Mouse (Mus musculus) liver, embryonic 16.5 days (tissue): ENCODE measurements at regions not wholly inside any gene's neighbourhood (a gene's known extent, or its start where the extent isn't known, plus 50 kb on each side); places are given as distances from the start of the nearest gene placed in this dataset.

Source experiments
- ATAC-seq: fragments of 200-750 bp; cut with Nextera tagmentation; 2 replicates; pipeline ENCODE4 v1.8.0; 2017; ENCODE audit warnings: low read depth, mild to moderate bottlenecking, moderate number of reproducible peaks, moderate library complexity
- H3K27ac ChIP-seq: fragments of 300-500 bp; sonication (generic); 2 replicates; pipeline ENCODE4 v1.5.1; 2014; ENCODE audit warnings: mild to moderate bottlenecking, low read length
- H3K27me3 ChIP-seq: fragments of 300-500 bp; sonication (generic); 2 replicates; pipeline ENCODE4 v1.6.1; 2014; ENCODE audit warnings: low read depth, low read length, mixed read lengths; ENCODE audit not compliant: control insufficient read depth, insufficient read depth
- H3K36me3 ChIP-seq: fragments of 300-500 bp; sonication (generic); 2 replicates; pipeline ENCODE4 v1.6.1; 2014; ENCODE audit warnings: mild to moderate bottlenecking; ENCODE audit not compliant: control insufficient read depth, insufficient read depth
- H3K4me1 ChIP-seq: fragments of 300-500 bp; sonication (generic); 2 replicates; pipeline ENCODE4 v1.6.1; 2014; ENCODE audit warnings: low read depth, low read length, mixed read lengths; ENCODE audit not compliant: control insufficient read depth
- H3K4me2 ChIP-seq: fragments of 300-500 bp; sonication (generic); 2 replicates; pipeline ENCODE4 v1.6.1; 2014; ENCODE audit warnings: low read depth, low read length, mixed read lengths
- H3K4me3 ChIP-seq: fragments of 300-500 bp; sonication (generic); 2 replicates; pipeline ENCODE4 v1.5.1; 2014; ENCODE audit warnings: low read depth, mild to moderate bottlenecking, low read length
- H3K9ac ChIP-seq: fragments of 300-500 bp; sonication (generic); 2 replicates; pipeline ENCODE4 v1.6.1; 2014; ENCODE audit warnings: low read depth, low read length
- H3K9me3 ChIP-seq: fragments of 300-500 bp; sonication (generic); replicated peaks from 2 replicates; pipeline ENCODE4 v1.6.1; 2016; ENCODE audit warnings: low read length; ENCODE audit not compliant: control insufficient read depth
- WGBS: fragments of 180-500 bp; shearing (Covaris S2); extraction: QIAGEN DNeasy Blood & Tissue Kit; methylation state at CpG from one replicate; pipeline ENCODE4 v1.1.7; 2014; ENCODE audit not compliant: insufficient replicate concordance; 5-methylcytosine and 5-hydroxymethylcytosine counted together

DNA sequence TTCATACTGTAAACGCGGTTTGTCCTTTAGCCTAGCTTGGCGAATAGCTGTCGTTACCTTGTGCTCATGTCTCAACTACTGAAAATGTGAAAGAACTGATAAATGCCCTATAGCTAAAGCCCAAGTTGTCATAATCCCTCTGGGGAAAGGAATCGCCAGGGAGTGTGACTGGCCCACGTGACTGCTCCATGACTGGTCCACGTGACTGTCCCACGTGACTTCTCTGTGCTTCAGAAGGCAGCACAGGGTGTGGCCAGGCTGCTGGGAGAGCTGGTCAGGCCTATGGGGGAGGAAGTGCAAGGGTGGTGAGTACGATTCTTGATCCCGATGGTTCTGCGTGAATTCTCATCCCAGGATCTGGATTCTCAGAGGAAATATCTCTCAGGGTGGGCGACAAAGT, 114.4 kb downstream of the Zfp326 start:
- Histone ChIP-seq H3K9me3 (no peaks in the 10 kb centered on the region), H3K27me3 (no peaks in the 10 kb centered on the region), H3K36me3 (no peaks in the 10 kb centered on the region), H3K4me3 (no peak overlapping the region), H3K4me1 (no peaks in the 10 kb centered on the region), H3K27ac (no peak overlapping the region), H3K9ac (no peak overlapping the region), H3K4me2 (no peak overlapping the region)
- WGBS, result 72% methylated on average over 12 of the region's 12 CpGs
- ATAC-seq, result no peak

DNA sequence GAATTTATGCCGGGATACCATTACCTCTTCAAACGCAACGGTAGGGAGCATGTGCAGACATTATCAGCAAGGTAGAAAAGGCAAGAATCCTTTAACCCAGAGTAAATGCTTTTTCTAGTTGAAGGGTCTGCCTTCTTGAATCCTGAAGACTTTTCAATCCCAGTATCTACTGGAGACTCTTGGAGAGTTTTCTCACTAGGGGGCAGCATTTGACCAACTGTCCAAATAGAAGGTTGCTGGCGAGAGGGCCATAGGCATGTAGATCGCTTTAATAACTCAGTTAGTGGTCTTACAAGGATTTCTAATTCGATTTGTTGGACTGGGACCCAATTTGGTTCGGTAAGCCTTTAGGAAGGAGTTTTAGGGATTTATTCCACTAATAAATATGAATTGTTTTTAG, 110.0 kb downstream of the Zfp326 start:
- Histone ChIP-seq H3K4me3 (no peak overlapping the region), H3K9me3 (no peaks in the 10 kb centered on the region), H3K27ac (no peak overlapping the region), H3K9ac (no peak overlapping the region), H3K4me1 (no peaks in the 10 kb centered on the region), H3K4me2 (no peak overlapping the region), H3K27me3 (no peaks in the 10 kb centered on the region), H3K36me3 (no peaks in the 10 kb centered on the region)
- no peak for ATAC-seq
- 37% methylated on average over 7 of the region's 7 CpGs for WGBS

DNA sequence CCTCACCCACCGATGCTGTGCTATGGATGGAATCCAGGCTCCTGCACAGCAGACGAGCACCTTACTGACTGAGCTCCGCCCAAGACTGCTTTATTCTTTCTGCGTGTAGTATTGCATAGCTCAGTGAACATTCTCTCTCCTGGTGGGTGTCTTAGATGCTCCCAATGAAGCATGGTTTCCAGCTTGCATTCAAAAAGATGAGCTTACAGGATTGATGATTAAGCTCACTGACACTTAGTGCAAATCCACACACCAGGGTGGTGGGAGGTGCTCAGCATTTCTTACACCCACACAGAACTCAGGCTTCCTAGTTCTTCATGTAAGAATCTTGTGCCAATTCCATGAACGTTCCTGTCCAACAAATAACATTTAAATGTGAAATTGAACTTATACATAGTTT, 106.8 kb downstream of the Zfp326 start:
- no peak for ATAC-seq

DNA sequence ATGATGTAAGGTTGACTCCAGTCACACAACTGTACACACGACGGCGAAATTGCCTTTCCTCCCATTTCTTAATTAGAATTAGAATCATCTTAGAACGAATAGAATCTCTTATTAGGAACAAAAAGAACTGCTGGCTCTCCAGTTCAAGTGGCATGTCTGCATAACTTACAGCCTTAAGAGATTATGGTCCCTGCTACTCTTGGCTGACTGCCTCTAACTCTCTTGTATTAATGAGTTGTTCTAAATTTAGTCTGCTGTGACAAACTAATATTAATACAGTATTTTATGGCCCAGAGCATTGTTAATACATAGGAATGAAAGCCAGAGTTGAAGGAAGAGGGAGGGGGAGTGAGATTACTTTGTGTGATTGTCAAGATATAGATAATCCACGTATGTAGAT, 100.4 kb downstream of the Zfp326 start:
- no peaks in the 10 kb centered on the region for H3K9me3 ChIP-seq
- no peaks in the 10 kb centered on the region for H3K4me1 ChIP-seq
- no peak overlapping the region for H3K4me2 ChIP-seq
- no peaks in the 10 kb centered on the region for H3K27me3 ChIP-seq
- no peak overlapping the region for H3K27ac ChIP-seq
- H3K9ac ChIP-seq, result no peak overlapping the region
- 59% methylated on average over 5 of the region's 5 CpGs for WGBS
- no peak overlapping the region for H3K4me3 ChIP-seq
- no peaks in the 10 kb centered on the region for H3K36me3 ChIP-seq
- no peak for ATAC-seq

More for the DNA sequence above, 106.8 kb downstream of the Zfp326 start:
- Histone ChIP-seq H3K36me3 (no peaks in the 10 kb centered on the region), H3K27ac (no peak overlapping the region), H3K4me1 (no peaks in the 10 kb centered on the region), H3K27me3 (no peaks in the 10 kb centered on the region), H3K9me3 (no peaks in the 10 kb centered on the region), H3K4me3 (no peak overlapping the region), H3K4me2 (no peak overlapping the region), H3K9ac (no peak overlapping the region)
- WGBS, result 53% methylated on average over 5 of the region's 5 CpGs

- H3K4me1 ChIP-seq, result no peaks in the 10 kb centered on the region
These were observed 99.7 kb downstream of the Zfp326 start for GRCm38 (mm10) chr5:105976076-105976475.

GRCm38 (mm10) chr5:105975275-105976011, 99.1 kb downstream of the Zfp326 start:
- H3K4me2 ChIP-seq, result no peak overlapping the region
- no peak overlapping the region for H3K4me3 ChIP-seq
- WGBS, result 26% methylated on average over 21 of the region's 21 CpGs

More at GRCm38 (mm10) chr5:105976076-105976475, 99.7 kb downstream of the Zfp326 start:
- Histone ChIP-seq H3K9me3 (no peaks in the 10 kb centered on the region), H3K4me2 (no peak overlapping the region), H3K27ac (no peak overlapping the region), H3K27me3 (no peaks in the 10 kb centered on the region), H3K4me3 (no peak overlapping the region), H3K9ac (no peak overlapping the region), H3K36me3 (no peaks in the 10 kb centered on the region)
- ATAC-seq, result no peak
- 44% methylated on average over 5 of the region's 5 CpGs for WGBS

GRCm38 (mm10) chr5:105974576-105975177, 98.3 kb downstream of the Zfp326 start:
- Histone ChIP-seq H3K9ac (no peak overlapping the region), H3K27me3 (no peaks in the 10 kb centered on the region), H3K4me2 (no peak overlapping the region), H3K27ac (no peak overlapping the region), H3K36me3 (no peaks in the 10 kb centered on the region), H3K9me3 (no peaks in the 10 kb centered on the region), H3K4me3 (no peak overlapping the region), H3K4me1 (no peaks in the 10 kb centered on the region)
- no peak for ATAC-seq
- 75% methylated on average over 18 of the region's 18 CpGs for WGBS

More at GRCm38 (mm10) chr5:105975275-105976011, 99.1 kb downstream of the Zfp326 start:
- Histone ChIP-seq H3K27ac (no peak overlapping the region), H3K4me1 (no peaks in the 10 kb centered on the region), H3K36me3 (no peaks in the 10 kb centered on the region), H3K9ac (no peak overlapping the region), H3K27me3 (no peaks in the 10 kb centered on the region), H3K9me3 (no peaks in the 10 kb centered on the region)
- ATAC-seq, result no peak
